Mouse (Mus musculus) CH12.LX (cell line): ENCODE measurements around the gene Sf3a1.

Experiments
- CTCF ChIP-seq, 2 experiments: IDR thresholded peaks in 1 of 2; conservative IDR thresholded peaks in 1 of 2; 2 replicates each; pipeline ENCODE4 v1.5.1; 2011 to 2012; ENCODE audit warnings: low read depth in 2 of 2, low read length in 2 of 2, improper control_type of control experiment in 1 of 2, inconsistent platforms in 1 of 2, mild to moderate bottlenecking in 1 of 2, moderate library complexity in 1 of 2
- MEF2A ChIP-seq: IDR thresholded peaks from 2 replicates; pipeline ENCODE4 v1.6.1; 2014; ENCODE audit warnings: low read depth, mild to moderate bottlenecking, inconsistent platforms, low read length, improper control_type of control experiment, borderline replicate concordance
- POLR2A ChIP-seq: IDR thresholded peaks from 2 replicates; pipeline ENCODE4 v1.6.1; 2011; ENCODE audit warnings: low read depth, mild to moderate bottlenecking, improper control_type of control experiment, low read length
- TBP ChIP-seq: conservative IDR thresholded peaks from 2 replicates; pipeline ENCODE4 v1.6.1; 2011; ENCODE audit warnings: low read depth, low read length, improper control_type of control experiment
- ZNF384 ChIP-seq: IDR thresholded peaks from 2 replicates; pipeline ENCODE4 v1.6.1; 2012; ENCODE audit warnings: low read depth, low read length, improper control_type of control experiment, inconsistent platforms

DNA sequence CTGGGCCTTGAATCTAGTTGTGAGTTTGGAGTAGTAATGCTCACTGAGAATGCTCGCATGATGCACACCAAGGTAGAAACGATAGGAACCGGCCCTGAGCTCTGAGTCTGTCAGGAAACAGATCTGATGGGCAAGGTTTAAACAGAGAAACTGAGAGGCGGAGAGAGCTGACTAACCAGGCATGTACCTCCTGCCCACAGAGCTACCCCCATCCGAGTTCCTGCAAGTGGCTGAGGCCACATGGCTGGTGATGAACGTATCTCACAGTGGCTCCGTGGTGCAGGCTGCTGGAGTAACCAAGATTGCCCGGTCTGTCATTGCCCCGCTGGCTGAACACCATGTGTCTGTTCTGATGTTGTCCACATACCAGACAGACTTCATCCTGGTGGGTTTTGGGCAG lies 59.8 kb downstream of the Sf3a1 start:
- no peak for TF ChIP-seq CTCF (conservative IDR thresholded peaks at IDR 0.05 in 1 of 2, IDR thresholded peaks at IDR 0.05 in 1 of 2; ENCODE audit: low read depth in 2 of 2, low read length in 2 of 2)
- no peak for TF ChIP-seq TBP
- no peak for TF ChIP-seq POLR2A
- no peak for TF ChIP-seq MEF2A
- no peak for TF ChIP-seq ZNF384
